Mouse (Mus musculus) bone marrow, adult 2 months (tissue): Measurements from ENCODE around the gene Parvb. TPM values are rescaled to one million over a fixed set of nuclear protein-coding genes. Genes with fewer than 3 reads are reported as not detected.

Experiments used
- H3K27ac ChIP-seq: fragments of 200-500 bp; 2 replicates; pipeline ENCODE4 v1.5.1; 2012; ENCODE audit warnings: low read depth, mild to moderate bottlenecking, control low read depth, inconsistent platforms, low read length; ENCODE audit not compliant: control insufficient read depth, poor library complexity, insufficient read depth
- H3K4me1 ChIP-seq: fragments of 200-500 bp; 2 replicates; pipeline ENCODE4 v1.6.1; 2011; ENCODE audit warnings: low read length; ENCODE audit not compliant: control insufficient read depth, insufficient read depth
- H3K4me3 ChIP-seq: fragments of 200-500 bp; replicated peaks from 2 replicates; pipeline ENCODE3; 2011; ENCODE audit warnings: mild to moderate bottlenecking, low read depth, low read length, control low read depth; ENCODE audit not compliant: control insufficient read depth
- CTCF ChIP-seq: fragments of 200-500 bp; IDR thresholded peaks from 2 replicates; pipeline ENCODE4 v1.5.1; 2011; ENCODE audit warnings: low read length, control low read depth; ENCODE audit not compliant: control insufficient read depth, insufficient read depth
- POLR2A ChIP-seq: fragments of 200-500 bp; IDR thresholded peaks from 2 replicates; pipeline ENCODE4 v1.6.1; 2011; ENCODE audit warnings: low read depth, mild to moderate bottlenecking, control low read depth, low read length, borderline replicate concordance; ENCODE audit not compliant: control insufficient read depth
- WGBS: fragments of 180-500 bp; shearing (Covaris S2); methylation state at CpG from one replicate; pipeline ENCODE4 v1.1.7; 2018; 5-methylcytosine and 5-hydroxymethylcytosine counted together
- polyA plus RNA-seq: library from polyadenylated mRNA; stranded (reverse); fragments of >200 nt; gene quantifications from 2 replicates; pipeline ENCODE4 v1.2.4, GENCODE M21; 2011; ENCODE audit warnings: low replicate concordance; ENCODE audit not compliant: missing spikeins, insufficient read depth, insufficient read length

Parvb gene
- polyA plus RNA-seq, 1 experiment: 120 TPM

DNA sequence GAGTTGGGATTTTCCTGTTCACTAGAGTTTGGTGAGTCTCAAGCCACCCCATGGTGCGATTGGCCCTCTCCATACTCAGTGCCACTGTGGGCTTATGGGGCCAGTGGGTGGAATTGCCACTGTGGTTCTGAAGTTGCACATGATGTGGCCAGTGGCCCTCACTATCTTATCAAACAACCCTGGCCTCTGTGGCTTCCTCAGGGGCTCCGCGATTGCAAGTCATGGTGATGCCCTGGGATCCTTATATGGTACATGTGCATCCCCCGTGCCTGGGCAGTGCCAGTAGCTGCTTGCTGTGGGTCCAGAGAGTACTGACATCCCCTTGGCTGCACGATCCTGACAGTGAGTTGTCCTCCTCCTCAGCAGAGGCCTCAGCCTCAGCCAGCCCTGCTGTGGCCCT lies 25.0 kb downstream of the Parvb start:
- Histone ChIP-seq H3K4me1 (peaks cover 6% of the 10 kb centered on the region), H3K4me3 (peak overlapping the region; percentile 5), H3K27ac (peak overlapping the region; percentile 8)
- WGBS: 16% methylated on average over 5 of the region's 5 CpGs
- TF ChIP-seq POLR2A: no peak

- H3K27ac ChIP-seq: no peak overlapping the region
- H3K4me3 ChIP-seq: no peak overlapping the region
- TF ChIP-seq CTCF (no peak), POLR2A (no peak)
- H3K4me1 ChIP-seq: peaks cover 6% of the 10 kb centered on the region
- WGBS: 90% methylated on average over 9 of the region's 9 CpGs
Observed at GRCm38 (mm10) chr15:84258602-84259355, 26.9 kb downstream of the Parvb start.

GRCm38 (mm10) chr15:84260123-84260822 lies 28.4 kb downstream of the Parvb start:
- H3K4me1 ChIP-seq: peaks cover 6% of the 10 kb centered on the region
- TF ChIP-seq CTCF (peak; percentile 85), POLR2A (no peak)
- H3K27ac ChIP-seq: no peak overlapping the region
- no peak overlapping the region for H3K4me3 ChIP-seq
- WGBS: 36% methylated on average over 22 of the region's 22 CpGs

DNA sequence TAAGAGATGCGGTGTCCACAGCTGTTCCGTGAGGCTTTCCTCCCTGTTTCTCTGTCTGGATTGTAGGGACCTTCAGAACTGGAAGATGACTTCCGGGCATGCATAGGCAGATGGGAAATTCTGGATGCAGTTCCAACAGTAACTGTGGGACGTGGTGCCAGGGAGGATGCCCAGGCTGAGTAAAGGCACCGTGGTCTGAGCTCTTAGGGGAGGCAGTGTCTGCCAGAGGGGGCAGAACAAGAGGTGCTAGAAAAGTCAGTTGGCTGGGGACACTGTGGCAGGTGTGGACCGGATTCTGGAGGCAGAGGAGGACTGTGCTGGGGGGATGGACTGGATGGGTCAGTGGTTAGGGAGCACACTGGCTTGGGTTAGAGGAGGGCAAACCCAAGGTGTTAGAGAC lies 30.8 kb downstream of the Parvb start:
- WGBS: 88% methylated on average over 6 of the region's 6 CpGs
- Histone ChIP-seq H3K4me3 (no peak overlapping the region), H3K4me1 (no peaks in the 10 kb centered on the region), H3K27ac (no peak overlapping the region)
- TF ChIP-seq POLR2A: no peak
- TF ChIP-seq CTCF: no peak

DNA sequence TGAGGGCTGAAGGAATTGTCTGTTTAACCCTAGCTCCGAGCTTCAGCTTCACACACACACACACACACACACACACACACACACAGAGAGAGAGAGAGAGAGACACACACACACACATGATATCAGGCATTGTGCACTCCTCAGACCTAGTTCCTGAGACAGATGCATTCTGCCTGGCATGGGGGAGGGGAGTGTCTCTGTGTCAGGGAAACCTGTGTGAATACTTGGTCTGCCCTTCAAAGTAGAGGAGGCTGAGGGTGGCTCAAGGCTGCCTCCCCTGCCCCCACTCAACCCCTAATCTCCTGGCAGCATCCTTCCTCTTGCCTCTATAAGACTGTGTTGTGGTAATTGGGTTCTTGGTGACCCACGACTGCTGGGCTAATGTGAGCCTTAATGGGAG lies 31.7 kb downstream of the Parvb start:
- H3K27ac ChIP-seq: no peak overlapping the region
- TF ChIP-seq POLR2A: no peak
- TF ChIP-seq CTCF: no peak
- H3K4me3 ChIP-seq: no peak overlapping the region
- H3K4me1 ChIP-seq: no peaks in the 10 kb centered on the region
- WGBS: 26% methylated on average over 2 of the region's 2 CpGs

DNA sequence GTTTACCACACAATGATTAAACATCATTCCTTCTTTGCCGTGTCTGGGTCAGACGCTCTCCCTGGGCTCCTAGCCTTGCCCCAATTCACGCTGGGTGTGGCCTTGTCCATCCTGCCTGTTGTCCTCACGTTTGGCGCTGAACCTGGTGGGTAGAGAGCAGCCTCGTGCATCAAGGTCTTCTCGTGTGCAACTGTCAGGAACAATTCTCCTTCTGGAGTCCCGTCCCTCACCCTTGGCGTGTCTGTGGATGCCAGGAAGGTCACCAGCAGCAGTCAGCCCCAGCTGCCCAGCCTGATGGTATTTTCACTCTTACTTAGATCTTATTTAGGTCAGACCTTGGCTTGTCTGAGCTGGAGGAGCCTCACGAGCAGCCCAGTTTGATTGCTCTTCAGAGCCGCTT lies 33.3 kb downstream of the Parvb start:
- Histone ChIP-seq H3K4me1 (no peaks in the 10 kb centered on the region), H3K27ac (no peak overlapping the region; the same call in 1 of the 2 replicates), H3K4me3 (no peak overlapping the region)
- WGBS: 87% methylated on average over 11 of the region's 11 CpGs
- TF ChIP-seq POLR2A: no peak
- no peak for TF ChIP-seq CTCF

GRCm38 (mm10) chr15:84266290-84266689 lies 34.4 kb downstream of the Parvb start:
- Histone ChIP-seq H3K4me3 (no peak overlapping the region), H3K4me1 (no peaks in the 10 kb centered on the region), H3K27ac (no peak overlapping the region)
- 73% methylated on average over 4 of the region's 4 CpGs for WGBS
- no peak for TF ChIP-seq POLR2A
- no peak for TF ChIP-seq CTCF

GRCm38 (mm10) chr15:84267720-84268260 lies 35.9 kb downstream of the Parvb start:
- H3K4me3 ChIP-seq: no peak overlapping the region
- no peaks in the 10 kb centered on the region for H3K4me1 ChIP-seq
- 92% methylated on average over 11 of the region's 11 CpGs for WGBS
- H3K27ac ChIP-seq: no peak overlapping the region
- TF ChIP-seq POLR2A (no peak), CTCF (no peak)
